Mouse (Mus musculus) right cerebral cortex, postnatal 36 days (tissue): Measurements from ENCODE around the gene Ssx9.
"Not testable (repeated sequence)": the region's sequence is repeated elsewhere in the genome, so short reads cannot be mapped to it uniquely, and the experiment has no call there.

Experiments
- DNase-seq, 2 experiments: peaks; one replicate each; pipeline ENCODE4 v3.0.0; 2022; ENCODE audit warnings: low spot score in 2 of 2, mixed read lengths in 1 of 2

Ssx9 gene

DNA sequence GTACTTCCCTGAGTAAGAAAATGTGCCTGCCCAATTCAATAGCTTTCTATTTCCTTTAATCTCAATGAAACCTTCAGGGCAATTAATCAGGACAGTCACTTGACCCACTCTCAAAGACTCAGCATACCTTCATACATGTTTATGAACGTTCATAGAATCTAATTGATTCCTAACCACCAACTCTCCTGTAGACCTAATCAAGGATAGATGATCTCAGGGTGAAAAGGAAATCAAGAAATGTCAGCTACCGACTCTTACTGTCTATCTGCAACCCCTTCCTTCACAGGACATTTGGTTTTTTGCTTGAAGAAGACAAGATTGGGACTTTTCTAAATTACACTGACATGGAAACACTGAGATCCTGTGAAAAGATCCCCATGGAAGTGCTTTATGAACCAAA, at the start of gene Ssx9:
TSS of gene Ssx9 (plus strand) at position 301 of the 400 bp plus-strand sequence.
- not testable (repeated sequence) for DNase-seq

DNA sequence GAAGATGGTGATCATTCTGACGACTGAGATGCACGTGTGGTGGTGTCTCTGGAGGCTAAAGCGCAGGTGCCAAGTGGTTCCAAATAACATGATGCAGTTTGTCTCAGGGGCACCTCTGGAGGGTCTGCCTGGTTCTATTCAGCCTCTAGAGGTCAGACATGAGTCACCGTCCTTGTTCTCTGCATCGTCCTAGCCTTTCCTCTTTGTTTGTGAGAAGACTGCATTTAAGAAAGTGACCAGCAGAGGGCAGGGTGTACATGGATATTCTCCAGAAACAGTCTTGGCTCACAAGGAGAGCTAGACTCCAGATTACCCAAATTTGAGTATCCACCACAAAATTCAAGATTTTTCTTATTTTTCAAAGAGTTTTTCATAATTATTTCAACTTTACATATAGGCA, 15.3 kb upstream of the Ssx9 start:
- no peak for DNase-seq

DNA sequence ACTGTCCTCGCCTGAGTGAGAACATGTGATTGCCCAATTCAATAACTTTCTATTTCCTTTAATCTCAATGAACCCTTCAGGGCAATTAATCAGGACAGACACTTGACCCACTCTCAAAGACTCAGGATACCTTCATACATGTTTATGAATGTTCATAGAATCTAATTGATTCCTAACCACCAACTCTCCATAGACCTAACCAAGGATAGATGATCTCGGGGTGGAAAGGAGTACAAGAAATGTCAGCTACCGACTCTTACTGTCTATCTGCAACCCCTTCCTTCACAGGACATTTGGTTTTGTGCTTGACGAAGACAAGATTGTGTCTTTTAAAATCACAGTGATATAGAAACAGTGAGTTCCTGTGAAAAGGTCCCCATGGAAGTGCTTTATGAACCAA, 55.2 kb downstream of the Ssx9 start, which contains the start of gene Ssxb5:
TSS of gene Ssxb5 (plus strand) at position 301 of the 400 bp plus-strand sequence.
- not testable (repeated sequence) for DNase-seq
